Mouse (Mus musculus): Measurements from ENCODE around the gene Dctn2. TPM values are rescaled to one million over a fixed set of nuclear protein-coding genes. Genes with fewer than 3 reads are reported as not detected.

Dctn2 gene
- polyA plus RNA-seq (2012; rRNA removed; ENCODE audit: low replicate concordance) = 170 and 215 TPM in 2 replicates

GRCm38 (mm10) chr10:127266112-127267091, at the start of gene Dctn2:
Dctn2 (plus strand) TSS chr10:127266368.

GRCm38 (mm10) chr10:127262548-127263398, 3.4 kb upstream of the Dctn2 start, which contains the start of gene Kif5a:
Kif5a (minus strand) TSS chr10:127263348.

GRCm38 (mm10) chr10:127288800-127289572, 22.8 kb downstream of the Dctn2 start, which contains the start of gene Mbd6:
Mbd6 (minus strand) TSS chr10:127289018.

GRCm38 (mm10) chr10:127311476-127312355, 45.5 kb downstream of the Dctn2 start, which contains the start of gene Mars:
Mars (minus strand) TSS chr10:127311786.

GRCm38 (mm10) chr10:127321621-127322020, 55.5 kb downstream of the Dctn2 start, which contains the start of gene Arhgap9:
Arhgap9 (plus strand) TSS chr10:127321964.

Other genes starting within 250 kb of the Dctn2 start
- 25.4 and 47.4 TPM in 2 replicates for gene Tsfm, start 235.5 kb upstream of the Dctn2 start, polyA plus RNA-seq (2012; rRNA removed; ENCODE audit: low replicate concordance)
- gene Mettl1, start 225.0 kb upstream of the Dctn2 start, polyA plus RNA-seq (2012; rRNA removed; ENCODE audit: low replicate concordance) = 18.1 and 27.7 TPM in 2 replicates
- gene Eef1akmt3, start 224.9 kb upstream of the Dctn2 start, polyA plus RNA-seq (2012; rRNA removed; ENCODE audit: low replicate concordance) = 0.40 and 0.49 TPM in 2 replicates
- 0.26 and 0.52 TPM in 2 replicates for gene Cyp27b1, start 218.1 kb upstream of the Dctn2 start, polyA plus RNA-seq (2012; rRNA removed; ENCODE audit: low replicate concordance)
- 3.9 and 7.0 TPM in 2 replicates for gene March9, start 206.2 kb upstream of the Dctn2 start, polyA plus RNA-seq (2012; rRNA removed; ENCODE audit: low replicate concordance)
- gene Cdk4, start 202.8 kb upstream of the Dctn2 start, polyA plus RNA-seq (2012; rRNA removed; ENCODE audit: low replicate concordance) = 136 and 190 TPM in 2 replicates
- 52.9 and 96.6 TPM in 2 replicates for gene Tspan31, start 196.1 kb upstream of the Dctn2 start, polyA plus RNA-seq (2012; rRNA removed; ENCODE audit: low replicate concordance)
- gene Agap2, start 191.1 kb upstream of the Dctn2 start, polyA plus RNA-seq (2012; rRNA removed; ENCODE audit: low replicate concordance) = 12.7 and 45.6 TPM in 2 replicates
- 69.6 and 79.2 TPM in 2 replicates for gene Os9, start 145.2 kb upstream of the Dctn2 start, polyA plus RNA-seq (2012; rRNA removed; ENCODE audit: low replicate concordance)
- gene B4galnt1, start 101.1 kb upstream of the Dctn2 start, polyA plus RNA-seq (2012; rRNA removed; ENCODE audit: low replicate concordance) = 109 and 214 TPM in 2 replicates
- 2.9 and 13.3 TPM in 2 replicates for gene Slc26a10, start 85.7 kb upstream of the Dctn2 start, polyA plus RNA-seq (2012; rRNA removed; ENCODE audit: low replicate concordance)
- 32.2 and 35.6 TPM in 2 replicates for gene Arhgef25, start 76.3 kb upstream of the Dctn2 start, polyA plus RNA-seq (2012; rRNA removed; ENCODE audit: low replicate concordance)
- gene Dtx3, start 70.6 kb upstream of the Dctn2 start, polyA plus RNA-seq (2012; rRNA removed; ENCODE audit: low replicate concordance) = 184 and 195 TPM in 2 replicates
- 29.6 and 40.7 TPM in 2 replicates for gene Pip4k2c, start 54.8 kb upstream of the Dctn2 start, polyA plus RNA-seq (2012; rRNA removed; ENCODE audit: low replicate concordance)
- gene Kif5a, start 3.0 kb upstream of the Dctn2 start, polyA plus RNA-seq (2012; rRNA removed; ENCODE audit: low replicate concordance) = 5.8 and 6.1 TPM in 2 replicates
- 31.3 and 85.1 TPM in 2 replicates for gene Mbd6, start 22.6 kb downstream of the Dctn2 start, polyA plus RNA-seq (2012; rRNA removed; ENCODE audit: low replicate concordance)
- 59.7 TPM in 2 replicates for gene Mars, start 45.4 kb downstream of the Dctn2 start, polyA plus RNA-seq (2012; rRNA removed; ENCODE audit: low replicate concordance)
- gene Arhgap9, start 55.6 kb downstream of the Dctn2 start, polyA plus RNA-seq (2012; rRNA removed; ENCODE audit: low replicate concordance) = 29.3 and 60.2 TPM in 2 replicates
- gene Gli1, start 75.6 kb downstream of the Dctn2 start, polyA plus RNA-seq (2012; rRNA removed; ENCODE audit: low replicate concordance) = 4.5 and 4.9 TPM in 2 replicates
- gene Inhbe, start 88.0 kb downstream of the Dctn2 start, polyA plus RNA-seq (2012; rRNA removed; ENCODE audit: low replicate concordance) = 0.07 TPM in 1 of 2 replicates, not detected in the other
- 0.19 TPM in 1 of 2 replicates, not detected in the other for gene Inhbc, start 104.1 kb downstream of the Dctn2 start, polyA plus RNA-seq (2012; rRNA removed; ENCODE audit: low replicate concordance)
- 105 and 111 TPM in 2 replicates for gene R3hdm2, start 114.0 kb downstream of the Dctn2 start, polyA plus RNA-seq (2012; rRNA removed; ENCODE audit: low replicate concordance)
- 1.9 and 95.5 TPM in 2 replicates for gene Stac3, start 235.3 kb downstream of the Dctn2 start, polyA plus RNA-seq (2012; rRNA removed; ENCODE audit: low replicate concordance)
- 35.3 and 42.8 TPM in 2 replicates for gene Ndufa4l2, start 248.6 kb downstream of the Dctn2 start, polyA plus RNA-seq (2012; rRNA removed; ENCODE audit: low replicate concordance)